Mouse (Mus musculus) heart, postnatal 14 days (tissue): ENCODE data around the gene Taar8a. TPM values are rescaled to one million over a fixed set of nuclear protein-coding genes. Genes with fewer than 3 reads are reported as not detected.
"Not testable (repeated sequence)": the region's sequence is repeated elsewhere in the genome, so short reads cannot be mapped to it uniquely, and the experiment has no call there.

Experiments
- DNase-seq, 2 experiments: peaks; one replicate each; pipeline ENCODE4 v3.0.0; 2021 to 2022
- intact Hi-C: fragments of 180-260 bp; cut with DNase I; formaldehyde crosslinking; loops from one replicate; pipeline ENCODE4 v1.15.1; 2025
- long read RNA-seq, 2 experiments: library from polyadenylated mRNA; stranded (forward); transcript quantifications; one replicate each; pipeline ENCODE4 v2.0.0; 2021
- total RNA-seq, 2 experiments: library from RNA; stranded (reverse); gene quantifications; 2 replicates each; pipeline ENCODE4 v1.2.3; 2021

The Taar8a gene
- not detected for total RNA-seq
- long read RNA-seq, experiment 1, result 0 reads
- long read RNA-seq, experiment 2, result 0 reads

DNA sequence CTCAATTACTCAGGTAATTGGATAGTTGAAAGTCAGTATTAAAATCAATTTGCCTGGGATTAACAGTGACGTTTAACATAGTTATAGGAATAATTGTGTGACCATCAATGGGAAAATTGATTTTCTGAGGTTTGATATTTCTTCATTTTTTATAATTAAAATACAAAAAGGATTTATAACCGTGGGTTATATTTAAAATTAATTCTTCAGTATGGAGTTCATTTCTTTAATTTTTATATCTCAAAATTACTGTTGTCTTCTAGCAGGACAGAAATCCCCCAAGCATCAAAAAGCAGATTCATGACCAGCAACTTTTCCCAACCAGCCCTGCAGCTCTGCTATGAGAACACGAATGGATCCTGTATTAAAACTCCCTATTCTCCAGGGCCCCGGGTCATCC is at the start of gene Taar8a:
Gene Taar8a, plus strand, starts transcription at position 301 of the 400 bp plus-strand sequence.
- intact Hi-C loops, DNase-seq: not testable (repeated sequence)

DNA sequence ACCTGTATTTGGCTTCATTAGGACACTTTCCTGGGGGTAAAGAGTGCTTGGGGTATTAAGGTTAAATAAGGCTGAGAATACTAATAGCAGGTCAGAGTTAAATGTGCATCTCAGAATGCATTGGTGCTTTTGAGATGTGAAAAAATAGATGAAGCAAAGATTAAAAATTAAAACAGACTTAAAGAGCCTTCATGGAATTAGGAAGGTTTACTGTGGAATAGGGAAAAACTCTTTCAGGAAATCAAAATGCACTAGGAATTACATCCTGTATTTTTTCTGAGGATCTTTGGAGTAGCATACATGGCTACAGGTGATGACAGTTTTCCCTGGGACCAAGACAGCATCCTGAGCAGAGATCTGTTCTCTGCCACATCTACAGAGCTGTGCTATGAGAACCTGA is 49.4 kb upstream of the Taar8a start, which contains the start of gene Taar7d:
Gene Taar7d, plus strand, starts transcription at position 301 of the 400 bp plus-strand sequence.
- DNase-seq, result no peak
- intact Hi-C loops, result no loop called here

DNA sequence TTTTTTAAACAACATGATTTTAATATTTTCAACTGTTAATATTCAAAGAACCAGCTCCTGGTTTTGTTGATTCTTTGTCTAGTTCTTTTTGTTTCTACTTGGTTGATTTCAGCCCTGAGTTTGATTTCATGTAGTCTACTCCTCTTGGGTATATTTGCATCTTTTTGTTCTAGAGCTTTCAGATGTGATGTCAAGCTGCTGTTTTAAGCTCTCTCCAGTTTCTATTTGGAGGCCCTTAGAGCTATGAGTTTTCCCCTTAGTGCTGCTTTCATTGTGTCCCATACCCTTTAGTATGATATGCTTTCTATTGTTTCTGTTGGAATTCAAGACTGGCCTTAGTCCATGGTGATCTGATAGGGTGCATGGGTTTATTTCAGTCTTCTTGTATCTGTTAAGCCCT is 45.0 kb upstream of the Taar8a start:
- DNase-seq, result no peak
- intact Hi-C loops, result no loop called here

DNA sequence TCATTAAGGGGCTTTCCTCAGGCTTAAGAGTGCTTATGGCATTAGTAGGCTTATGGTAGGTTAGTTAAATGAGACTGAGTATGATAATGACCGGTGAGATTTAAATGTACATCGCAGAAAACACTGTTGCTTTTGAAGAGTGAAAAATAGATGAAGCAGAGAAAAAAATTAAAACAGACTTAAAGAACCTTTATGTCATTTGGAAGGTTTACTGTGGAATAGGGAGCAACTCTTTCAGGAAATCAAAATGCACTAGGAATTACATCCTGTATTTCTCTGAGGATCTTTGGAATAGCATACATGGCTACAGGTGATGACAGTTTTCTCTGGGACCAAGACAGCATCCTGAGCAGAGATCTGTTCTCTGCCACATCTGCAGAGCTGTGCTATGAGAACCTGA is 39.0 kb upstream of the Taar8a start, which contains the start of gene Taar7e:
Gene Taar7e, plus strand, starts transcription at position 301 of the 400 bp plus-strand sequence.
- no peak for DNase-seq
- intact Hi-C loops, result no loop called here

DNA sequence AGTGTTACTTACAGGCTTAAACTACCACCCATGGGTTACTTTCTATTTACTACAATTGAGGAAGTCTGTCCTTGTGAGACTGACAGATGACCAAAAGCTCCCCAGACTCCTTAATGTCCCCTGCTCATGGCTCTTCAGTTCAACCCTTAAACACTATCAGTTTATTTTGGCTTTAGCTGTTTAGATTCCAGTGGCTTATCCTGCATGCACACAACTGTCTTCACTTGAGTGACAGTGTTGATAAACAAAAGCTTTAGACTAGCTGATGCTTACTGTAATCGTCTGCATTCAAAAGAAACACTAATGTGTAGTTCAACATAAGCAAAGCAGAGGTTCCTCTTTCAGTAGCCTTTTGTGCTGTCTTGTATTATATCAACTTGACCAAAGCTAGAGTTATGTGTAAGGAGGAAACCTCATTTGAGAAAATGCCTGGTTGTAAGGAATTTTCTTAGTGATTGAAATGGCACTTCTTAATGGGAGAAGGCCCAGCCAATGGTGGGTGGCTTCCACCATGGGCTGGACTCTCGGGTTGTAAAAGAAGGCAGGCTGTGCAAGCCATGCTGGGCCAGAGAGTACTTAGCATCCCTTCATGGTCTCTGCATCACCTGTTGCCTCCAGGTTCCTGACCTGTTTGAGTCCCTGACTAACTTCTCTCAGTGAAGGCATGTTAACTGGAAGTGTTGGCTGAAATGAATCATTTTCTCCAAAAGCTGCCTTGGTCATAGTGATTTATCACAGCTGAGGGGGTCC is 36.0 kb upstream of the Taar8a start:
- DNase-seq, result no peak
- intact Hi-C loops, result no loop called here

DNA sequence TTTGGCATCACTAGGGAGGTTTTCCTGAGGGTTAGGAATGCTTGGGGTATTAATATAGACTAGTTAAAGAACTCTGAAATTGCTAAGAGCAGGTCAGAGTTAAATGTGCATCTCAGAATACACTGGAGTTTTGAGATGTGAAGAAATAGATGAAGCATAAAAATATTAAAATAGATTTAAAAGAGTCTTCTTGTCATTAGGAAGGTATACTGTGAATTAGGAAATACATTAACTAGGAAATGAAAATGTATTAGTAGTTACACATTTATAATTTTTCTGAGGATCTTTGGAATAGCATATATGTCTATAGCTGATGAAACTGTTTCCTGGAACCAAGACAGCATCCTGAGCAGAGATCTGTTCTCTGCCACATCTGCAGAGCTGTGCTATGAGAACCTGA is 27.1 kb upstream of the Taar8a start, which contains the start of gene Taar7f:
Gene Taar7f, plus strand, starts transcription at position 301 of the 400 bp plus-strand sequence.
- no peak for DNase-seq
- intact Hi-C loops, result no loop called here

DNA sequence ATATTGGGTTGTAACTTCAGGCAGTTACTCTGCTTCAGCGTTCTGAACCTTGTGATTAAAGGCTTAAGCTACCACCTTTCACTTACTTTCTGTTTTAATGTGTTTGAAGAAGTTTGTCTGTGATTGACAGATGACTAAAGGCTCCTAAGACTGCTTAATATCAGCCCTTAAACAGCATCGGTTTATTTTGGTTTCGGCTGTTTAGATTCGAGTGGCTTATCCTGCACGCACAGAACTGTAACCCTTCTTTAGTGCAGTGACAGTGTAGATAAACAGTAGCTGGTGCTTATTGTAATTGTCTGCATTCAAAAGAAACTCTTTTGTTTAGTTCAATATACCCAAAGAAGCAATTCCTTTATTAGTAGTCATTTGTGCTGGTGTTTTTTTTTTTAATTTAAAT is 24.3 kb upstream of the Taar8a start:
- no peak for DNase-seq
- intact Hi-C loops, result no loop called here

DNA sequence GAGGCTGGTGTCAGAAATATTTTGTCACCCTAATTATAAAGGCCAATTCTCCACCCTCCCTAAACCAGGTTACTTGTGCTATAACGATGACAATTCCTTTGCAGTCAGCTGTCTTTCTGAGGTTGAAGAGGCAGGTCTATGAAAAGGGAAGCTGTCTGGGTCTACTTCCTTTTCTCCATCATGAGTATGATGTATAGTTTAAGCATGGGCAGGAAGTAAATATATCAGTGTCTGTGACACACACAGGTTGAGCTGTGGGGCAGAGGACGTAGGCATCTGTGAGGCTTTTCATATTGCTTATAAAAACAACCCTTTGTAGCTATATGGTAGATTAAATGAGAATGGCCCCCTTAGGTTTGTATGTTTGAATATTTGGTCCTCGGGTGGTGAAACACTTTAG is 17.3 kb upstream of the Taar8a start:
- no peak for DNase-seq
- intact Hi-C loops, result no loop called here

DNA sequence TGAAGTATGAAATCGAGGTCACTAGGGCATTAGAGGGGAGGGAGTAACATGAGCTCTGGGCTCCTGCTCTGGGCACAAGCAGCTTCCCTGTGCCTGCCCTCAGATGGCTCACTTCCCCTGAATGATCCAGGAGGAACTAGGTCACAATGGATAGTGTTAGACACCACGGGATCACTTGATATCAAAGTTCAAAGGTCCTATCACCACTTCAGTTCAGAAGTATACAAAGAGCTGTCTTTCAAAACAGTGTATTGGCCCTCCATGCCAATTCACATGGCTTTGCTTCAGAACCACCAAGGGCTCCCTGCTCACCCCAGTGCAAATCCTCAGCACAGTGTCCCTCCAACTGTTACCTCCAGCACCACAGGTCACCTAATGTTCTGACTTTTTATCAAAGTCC is 1.5 kb upstream of the Taar8a start:
- DNase-seq, intact Hi-C loops: not testable (repeated sequence)

DNA sequence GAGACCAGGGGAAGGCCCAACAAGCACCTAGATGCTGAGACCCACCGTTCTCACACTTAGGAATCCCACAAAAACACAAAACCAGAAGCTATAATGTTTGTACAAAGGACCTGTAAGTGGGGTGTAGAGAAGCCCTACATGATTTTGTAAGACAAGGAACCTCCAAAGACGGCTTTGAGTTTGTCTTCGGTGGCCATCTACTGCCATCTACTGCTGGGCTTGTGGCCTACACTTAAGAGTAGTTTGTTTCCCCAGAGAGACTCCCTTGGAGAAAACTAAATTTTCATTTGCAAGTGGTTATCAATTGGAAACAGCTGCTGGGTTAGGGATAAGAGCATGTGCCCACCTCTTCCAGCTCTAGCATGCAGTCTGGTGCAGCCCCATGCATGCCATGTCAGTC is 3.9 kb downstream of the Taar8a start:
- intact Hi-C loops, result loop anchor here (2.0 to 5.0 kb wide), 2 partner anchors 101 to 268 kb away; no protein-coding TSS in a partner anchor
- peak; percentile 25 to 58 for DNase-seq

DNA sequence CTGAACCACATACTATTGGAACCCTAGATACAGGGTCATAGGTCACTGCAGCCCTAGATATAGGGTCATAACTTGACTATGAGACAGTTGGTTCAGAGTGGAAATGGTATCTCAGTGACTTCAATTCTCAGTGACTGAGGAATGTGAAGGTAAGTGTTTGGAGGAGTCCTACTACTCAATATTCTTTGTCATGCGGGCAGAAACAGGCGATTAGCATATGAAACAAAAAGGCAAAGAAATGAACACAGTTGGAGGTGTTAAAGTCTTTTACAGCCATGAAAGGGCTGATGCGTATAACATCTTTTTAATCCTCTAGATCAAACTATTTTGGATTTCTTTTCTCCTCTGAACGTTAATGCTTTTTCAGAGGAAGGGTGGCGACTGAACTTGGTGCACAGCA is 9.6 kb downstream of the Taar8a start:
- intact Hi-C loops, result no loop called here

DNA sequence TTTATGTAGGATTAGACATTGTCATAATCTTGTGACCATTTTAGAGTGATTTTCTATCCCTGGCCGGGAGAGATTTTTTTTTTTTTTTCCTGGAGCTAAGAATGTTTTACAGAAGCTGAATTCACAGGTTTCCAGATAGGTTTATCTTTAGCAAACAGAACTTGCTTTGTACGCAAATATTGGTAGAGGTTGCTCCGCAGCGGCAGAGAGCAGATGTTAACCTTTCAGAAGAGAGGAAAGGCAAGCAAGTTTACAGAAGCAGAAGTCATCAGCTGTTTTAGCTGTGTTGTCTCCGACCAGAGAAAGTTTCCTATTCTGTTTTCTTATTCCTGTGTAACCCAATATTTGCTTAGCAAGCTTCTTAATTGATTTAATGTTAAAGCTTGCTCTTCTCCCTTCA is 10.3 kb downstream of the Taar8a start:
- DNase-seq, result no peak
- intact Hi-C loops, result no loop called here

More for the DNA sequence above, 9.6 kb downstream of the Taar8a start:
- DNase-seq, result no peak

DNA sequence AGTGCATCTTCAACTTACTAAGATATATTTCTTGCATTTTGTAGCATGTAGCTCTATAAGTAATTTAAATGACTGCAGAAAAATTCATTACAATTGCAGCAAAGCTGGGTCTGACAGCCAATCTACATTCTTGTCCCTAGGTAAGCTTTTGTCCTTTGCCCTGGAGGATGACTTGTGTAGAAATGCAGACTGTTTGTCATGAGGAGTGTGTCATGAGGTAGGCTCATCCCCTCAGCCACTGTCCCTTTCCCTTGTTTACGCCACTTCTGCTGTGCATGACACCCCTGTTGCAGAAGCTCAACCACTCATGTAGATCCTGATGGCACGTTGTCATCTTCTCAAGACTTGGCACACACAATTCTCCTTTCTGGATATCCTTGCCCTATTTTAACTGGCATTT is 10.9 kb downstream of the Taar8a start:
- intact Hi-C loops, result no loop called here
- no peak for DNase-seq

DNA sequence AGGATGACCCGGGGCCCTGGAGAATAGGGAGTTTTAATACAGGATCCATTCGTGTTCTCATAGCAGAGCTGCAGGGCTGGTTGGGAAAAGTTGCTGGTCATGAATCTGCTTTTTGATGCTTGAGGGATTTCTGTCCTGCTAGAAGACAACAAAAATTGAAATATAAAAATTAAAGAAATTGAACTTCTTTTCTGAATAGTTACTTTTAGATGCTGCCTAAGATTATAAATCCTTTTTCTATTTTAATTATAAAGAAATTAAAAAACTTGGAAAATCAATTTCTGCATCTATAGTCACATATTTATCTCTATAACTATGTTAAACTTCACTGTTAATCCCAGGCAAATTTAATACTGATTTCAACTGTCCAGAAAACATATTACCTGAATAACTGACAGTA is 15.9 kb downstream of the Taar8a start, which contains the start of gene Taar8b:
Gene Taar8b, minus strand, starts transcription at position 101 of the 400 bp plus-strand sequence.
- intact Hi-C loops, result no loop called here
- DNase-seq, result no peak

DNA sequence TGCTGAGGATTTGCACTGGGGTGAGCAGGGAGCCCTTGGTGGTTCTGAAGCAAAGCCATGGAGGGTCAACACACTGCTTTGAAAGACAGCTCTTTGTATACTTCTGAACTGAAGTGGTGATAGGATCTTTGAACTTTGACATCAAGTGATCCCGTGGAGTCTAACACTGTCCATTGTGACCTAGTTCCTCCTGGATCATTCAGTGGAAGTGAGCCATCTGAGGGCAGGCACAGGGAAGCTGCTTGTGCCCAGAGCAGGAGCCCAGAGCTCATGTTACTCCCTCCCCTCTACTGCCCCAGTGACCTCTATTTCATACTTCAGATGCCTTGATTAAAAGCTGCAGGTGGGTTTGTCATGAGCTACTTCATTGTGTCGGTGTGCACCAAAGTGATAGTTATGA is 20.7 kb downstream of the Taar8a start:
- intact Hi-C loops, DNase-seq: not testable (repeated sequence)

DNA sequence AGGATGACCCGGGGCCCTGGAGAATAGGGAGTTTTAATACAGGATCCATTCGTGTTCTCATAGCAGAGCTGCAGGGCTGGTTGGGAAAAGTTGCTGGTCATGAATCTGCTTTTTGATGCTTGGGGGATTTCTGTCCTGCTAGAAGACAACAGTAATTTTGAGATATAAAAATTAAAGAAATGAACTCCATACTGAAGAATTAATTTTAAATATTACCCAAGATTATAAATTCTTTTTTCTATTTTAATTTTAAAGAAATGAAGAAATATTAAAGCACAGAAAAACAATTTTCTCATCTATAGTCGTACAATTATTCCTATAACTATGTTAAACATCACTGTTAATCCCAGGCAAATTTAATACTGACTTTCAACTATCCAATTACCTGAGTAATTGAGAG is 25.5 kb downstream of the Taar8a start, which contains the start of gene Taar8c:
Gene Taar8c, minus strand, starts transcription at position 101 of the 400 bp plus-strand sequence.
- DNase-seq, intact Hi-C loops: not testable (repeated sequence)

DNA sequence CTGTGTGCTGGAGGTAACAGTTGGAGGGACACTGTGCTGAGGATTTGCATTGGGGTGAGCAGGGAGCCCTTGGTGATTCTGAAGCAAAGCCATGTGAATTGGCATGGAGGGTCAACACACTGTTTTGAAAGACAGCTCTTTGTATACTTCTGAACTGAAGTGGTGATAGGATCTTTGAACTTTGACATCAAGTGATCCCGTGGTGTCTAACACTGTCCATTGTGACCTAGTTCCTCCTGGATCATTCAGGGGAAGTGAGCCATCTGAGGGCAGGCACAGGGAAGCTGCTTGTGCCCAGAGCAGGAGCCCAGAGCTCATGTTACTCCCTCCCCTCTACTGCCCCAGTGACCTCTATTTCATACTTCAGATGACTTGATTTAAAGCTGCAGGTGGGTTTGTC is 27.0 kb downstream of the Taar8a start:
- intact Hi-C loops, DNase-seq: not testable (repeated sequence)

DNA sequence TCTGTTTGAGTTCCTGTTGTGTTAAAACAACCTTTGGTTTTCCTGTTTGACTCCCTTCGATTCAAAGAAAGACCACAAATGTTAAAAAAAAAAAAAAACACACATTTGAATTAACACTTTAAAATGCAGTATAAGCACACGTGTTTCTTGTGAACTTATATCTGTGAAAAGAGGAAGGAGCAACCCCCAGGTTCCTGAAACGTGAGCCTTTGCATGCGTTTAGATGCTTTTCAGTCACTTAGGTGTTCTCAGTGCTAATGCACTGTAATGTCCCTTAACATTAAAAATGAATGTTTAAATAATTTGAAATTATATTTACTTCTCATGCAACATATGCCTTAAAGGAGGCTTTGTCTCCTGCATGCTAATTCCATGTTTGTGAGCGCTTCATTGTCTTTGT is 31.4 kb downstream of the Taar8a start:
- intact Hi-C loops, result no loop called here
- DNase-seq, result no peak

DNA sequence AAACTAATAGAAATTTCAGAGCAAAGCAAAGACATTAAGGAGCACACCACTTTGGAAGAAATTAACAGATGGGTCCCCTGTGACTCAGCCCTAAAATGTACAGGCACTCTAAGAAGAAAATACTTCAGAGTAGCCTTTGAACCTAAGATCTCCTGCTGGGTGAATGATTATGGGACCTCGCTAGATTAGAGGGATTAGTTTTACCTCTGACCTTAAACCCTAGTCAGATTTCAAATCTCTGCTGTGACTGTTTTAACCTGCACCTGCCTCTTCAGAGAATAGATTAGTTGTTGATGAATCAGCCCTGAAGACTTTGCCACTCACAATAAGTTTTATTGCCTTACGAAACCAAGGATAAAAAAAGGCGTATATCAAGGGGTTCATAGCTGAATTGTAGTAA is 31.9 kb downstream of the Taar8a start:
- intact Hi-C loops, result no loop called here
- no peak for DNase-seq

DNA sequence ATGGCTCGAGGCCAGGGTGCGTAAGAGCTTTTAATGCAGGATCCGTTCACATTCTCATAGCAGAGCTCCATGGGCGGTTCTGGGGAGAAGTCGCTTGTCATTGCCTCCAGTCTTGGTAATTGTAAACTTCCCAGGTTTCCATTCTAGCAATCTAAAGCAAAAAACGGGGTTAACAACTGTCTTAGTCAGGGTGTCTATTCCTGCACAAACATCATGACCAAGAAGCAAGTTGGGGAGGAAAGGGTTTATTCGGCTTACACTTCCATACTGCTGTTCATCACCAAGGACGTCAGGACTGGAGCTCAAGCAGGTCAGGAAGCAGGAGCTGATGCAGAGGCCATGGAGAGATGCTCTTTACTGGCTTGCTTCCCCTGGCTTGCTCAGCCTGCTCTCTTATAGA is 33.1 kb downstream of the Taar8a start, which contains the start of gene Taar9:
Gene Taar9, minus strand, starts transcription at position 101 of the 400 bp plus-strand sequence.
- intact Hi-C loops, result not testable (repeated sequence)

DNA sequence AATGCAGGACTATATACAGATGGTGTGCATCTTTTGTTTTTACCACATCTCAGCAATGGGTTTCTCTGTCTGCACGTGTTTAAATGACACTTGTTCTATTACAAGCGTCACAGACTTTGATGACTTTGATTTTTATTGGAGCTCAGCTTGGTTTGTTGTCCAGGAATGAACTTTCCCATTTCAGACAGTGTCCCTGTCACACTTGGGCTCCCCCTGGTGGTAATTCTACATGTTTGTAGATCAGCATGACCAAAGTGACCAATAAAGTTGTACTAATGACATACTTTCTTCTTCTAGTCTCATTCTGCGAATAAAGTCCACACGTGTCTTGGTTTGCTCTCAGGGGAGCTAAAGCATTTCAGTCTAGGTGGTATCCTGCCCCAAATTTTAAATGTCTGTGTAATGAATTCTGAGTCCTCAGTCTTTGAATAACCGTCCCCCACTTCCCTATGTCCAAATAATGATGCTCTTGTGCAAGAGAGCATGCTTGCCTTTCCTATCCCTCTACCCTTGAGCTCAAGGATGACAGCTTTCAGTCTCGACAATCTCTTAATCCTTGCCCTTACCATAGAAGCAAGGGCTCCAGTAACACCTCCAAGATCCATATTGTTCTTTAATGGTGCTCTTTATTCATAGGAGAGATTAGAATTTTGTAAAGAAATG is 34.9 kb downstream of the Taar8a start:
- intact Hi-C loops, result loop anchor here (2.0 kb wide), 1 partner anchor 132 kb away; no protein-coding TSS in a partner anchor
- DNase-seq, result peak; percentile 32 to 70

More for the DNA sequence above, 33.1 kb downstream of the Taar8a start, which contains the start of gene Taar9:
- not testable (repeated sequence) for DNase-seq
